Mouse (Mus musculus) ES-E14 (cell line): ENCODE results near the gene Slc25a36. TPM values are rescaled to one million over a fixed set of nuclear protein-coding genes. Genes with fewer than 3 reads are reported as not detected.

ENCODE experiments used
- DNase-seq: peaks from one replicate; pipeline ENCODE4 v3.0.0-alpha.2; 2013; ENCODE audit warnings: low read depth, low spot score
- H3K27ac ChIP-seq: 2 replicates; pipeline ENCODE4 v1.5.1; 2012; ENCODE audit warnings: low read depth, mild to moderate bottlenecking, low read length, moderate library complexity, mixed read lengths; ENCODE audit not compliant: poor library complexity, insufficient read depth, severe bottlenecking
- H3K36me3 ChIP-seq: 2 replicates; pipeline ENCODE4 v1.6.1; 2012; ENCODE audit warnings: mild to moderate bottlenecking, low read length, moderate library complexity, mixed read lengths; ENCODE audit not compliant: control insufficient read depth, poor library complexity, insufficient read depth, severe bottlenecking
- H3K4me1 ChIP-seq, 2 experiments: fragments of 150-350 bp in 1 of 2; sonication (generic) in 1 of 2; 2 replicates each; pipeline ENCODE4 v1.6.1; 2012; ENCODE audit warnings: low read length in 2 of 2, mild to moderate bottlenecking in 1 of 2, mixed read lengths in 1 of 2; ENCODE audit not compliant: control insufficient read depth in 2 of 2, insufficient read depth in 2 of 2, poor library complexity in 1 of 2
- H3K4me3 ChIP-seq, 2 experiments: fragments of 150-350 bp in 1 of 2; sonication (generic) in 1 of 2; 2 replicates each; pipeline ENCODE4 v1.5.1; 2012; ENCODE audit warnings: low read length in 2 of 2, low read depth in 1 of 2, mild to moderate bottlenecking in 1 of 2, mixed read lengths in 1 of 2; ENCODE audit not compliant: insufficient read depth in 1 of 2, poor library complexity in 1 of 2, severe bottlenecking in 1 of 2
- H3K9ac ChIP-seq: 2 replicates; pipeline ENCODE4 v1.6.1; 2012; ENCODE audit warnings: low read depth, mild to moderate bottlenecking, low read length, mixed read lengths; ENCODE audit not compliant: poor library complexity, insufficient read depth, severe bottlenecking
- H3K9me3 ChIP-seq: fragments of 150-350 bp; sonication (generic); 2 replicates; pipeline ENCODE4 v1.6.1; 2012; ENCODE audit warnings: low read depth, mild to moderate bottlenecking, low read length; ENCODE audit not compliant: control insufficient read depth, insufficient read depth
- CHD2 ChIP-seq: IDR thresholded peaks from 2 replicates; pipeline ENCODE4 v1.6.1; 2014; ENCODE audit warnings: mild to moderate bottlenecking, low read depth, low read length, inconsistent platforms
- HCFC1 ChIP-seq: IDR thresholded peaks from 2 replicates; pipeline ENCODE4 v1.6.1; 2012; ENCODE audit warnings: low read length, inconsistent platforms, borderline replicate concordance; ENCODE audit not compliant: insufficient read depth
- MAFK ChIP-seq: IDR thresholded peaks from 2 replicates; pipeline ENCODE4 v1.6.1; 2014; ENCODE audit warnings: mild to moderate bottlenecking, low read depth, low read length, inconsistent platforms; ENCODE audit not compliant: insufficient read depth
- ZC3H11A ChIP-seq: IDR thresholded peaks from 2 replicates; pipeline ENCODE4 v1.6.1; 2012; ENCODE audit warnings: low read depth, mild to moderate bottlenecking, inconsistent platforms, low read length, borderline replicate concordance
- ZNF384 ChIP-seq: IDR thresholded peaks from 2 replicates; pipeline ENCODE4 v1.6.1; 2012; ENCODE audit warnings: low read depth, low read length, inconsistent platforms
- in situ Hi-C, 2 experiments: fragments of 600-800 bp; cut with MboI; formaldehyde crosslinking; loops; one replicate each; pipeline ENCODE4 v1.15.1; 2025; ENCODE audit warnings: low sequenced_read_pairs in 2 of 2, inconsistent platforms in 1 of 2; ENCODE audit not compliant: unreplicated experiment in 2 of 2
- total RNA-seq: library from RNA; depleted of rRNA; stranded (reverse); fragments of 300-350 nt; gene quantifications from 2 replicates; pipeline ENCODE4 v1.2.3, GENCODE M21; 2012

Slc25a36 gene
- total RNA-seq, 1 experiment: 142 TPM

GRCm38 (mm10) chr9:97106481-97107160 lies 4.3 kb downstream of the Slc25a36 start:
- H3K4me1 ChIP-seq: peaks cover 2 to 20% of the 10 kb centered on the region in 2 experiments
- no peaks in the 10 kb centered on the region for H3K9me3 ChIP-seq
- no peak overlapping the region for H3K27ac ChIP-seq
- no peaks in the 10 kb centered on the region for H3K36me3 ChIP-seq
- no peak overlapping the region; a peak in 1 of 4 replicates for H3K4me3 ChIP-seq
- no peak for DNase-seq
- in situ Hi-C loops: no loop called here
- TF ChIP-seq CHD2: no peak
- TF ChIP-seq ZC3H11A: no peak
- no peak for TF ChIP-seq MAFK
- TF ChIP-seq ZNF384: no peak
- no peak for TF ChIP-seq HCFC1
- H3K9ac ChIP-seq: no peak overlapping the region

- Histone ChIP-seq H3K4me3 (no peak overlapping the region; a peak in 2 of 4 replicates), H3K9me3 (no peaks in the 10 kb centered on the region), H3K36me3 (no peaks in the 10 kb centered on the region), H3K9ac (no peak overlapping the region; the same call in 1 of the 2 replicates), H3K4me1 (peaks cover 3 to 22% of the 10 kb centered on the region in 2 experiments), H3K27ac (peak overlapping the region; percentile 18; the same call in 1 of the 2 replicates)
- no peak for DNase-seq
- TF ChIP-seq CHD2: no peak
- TF ChIP-seq ZNF384: peak; percentile 88
- in situ Hi-C loops: no loop called here
Measured at GRCm38 (mm10) chr9:97105400-97105985, 5.5 kb downstream of the Slc25a36 start.

GRCm38 (mm10) chr9:97103376-97104061 lies 7.4 kb downstream of the Slc25a36 start:
- in situ Hi-C loops: no loop called here
- no peaks in the 10 kb centered on the region; the same call in 1 of the 2 replicates for H3K36me3 ChIP-seq
- H3K27ac ChIP-seq: peak overlapping the region; percentile 84

GRCm38 (mm10) chr9:97098985-97099384 lies 12.0 kb downstream of the Slc25a36 start:
- Histone ChIP-seq H3K9ac (no peak overlapping the region), H3K4me1 (peaks cover 3 to 15% of the 10 kb centered on the region in 2 experiments; a peak in 3 of 4 replicates), H3K27ac (no peak overlapping the region), H3K36me3 (peaks cover 11% of the 10 kb centered on the region), H3K9me3 (no peaks in the 10 kb centered on the region), H3K4me3 (no peak overlapping the region)
- in situ Hi-C loops: no loop called here
- no peak for TF ChIP-seq HCFC1
- TF ChIP-seq ZC3H11A: no peak
- TF ChIP-seq ZNF384: no peak
- TF ChIP-seq MAFK: no peak
- no peak for TF ChIP-seq CHD2
- DNase-seq: no peak

More at GRCm38 (mm10) chr9:97103376-97104061, 7.4 kb downstream of the Slc25a36 start:
- no peak for TF ChIP-seq CHD2
- no peak for TF ChIP-seq MAFK
- no peak for TF ChIP-seq HCFC1
- no peak for TF ChIP-seq ZC3H11A
- no peak for TF ChIP-seq ZNF384
- peak; percentile 73 for DNase-seq
- H3K4me3 ChIP-seq: peak overlapping the region; percentile 34 to 40
- peaks cover 3 to 22% of the 10 kb centered on the region in 2 experiments; a peak in 3 of 4 replicates for H3K4me1 ChIP-seq
- no peaks in the 10 kb centered on the region for H3K9me3 ChIP-seq
- peak overlapping the region; percentile 47; the same call in 1 of the 2 replicates for H3K9ac ChIP-seq
